Mouse (Mus musculus) embryonic facial prominence, embryonic 14.5 days (tissue): ENCODE data around the gene Zmiz1. TPM values are rescaled to one million over a fixed set of nuclear protein-coding genes. Genes with fewer than 3 reads are reported as not detected.

ENCODE experiments used
- ATAC-seq: fragments of 200-750 bp; cut with Nextera tagmentation; 2 replicates; pipeline ENCODE4 v1.8.0; 2017; ENCODE audit warnings: low read depth, moderate number of reproducible peaks, moderate TSS enrichment
- DNase-seq: peaks from one replicate; pipeline ENCODE4 v3.0.0-alpha.2; 2015; ENCODE audit warnings: low spot score
- H3K27ac ChIP-seq: fragments of 300-500 bp; sonication (generic); replicated peaks from 2 replicates; pipeline ENCODE4 v1.5.1; 2014; ENCODE audit warnings: low read depth, mild to moderate bottlenecking, low read length, moderate library complexity
- H3K27me3 ChIP-seq: fragments of 300-500 bp; sonication (generic); replicated peaks from 2 replicates; pipeline ENCODE4 v1.6.1; 2014; ENCODE audit warnings: low read length; ENCODE audit not compliant: control insufficient read depth, insufficient read depth
- H3K36me3 ChIP-seq: fragments of 300-500 bp; sonication (generic); 2 replicates; pipeline ENCODE4 v1.6.1; 2014; ENCODE audit warnings: low read length, mixed read lengths; ENCODE audit not compliant: control insufficient read depth, insufficient read depth
- H3K4me1 ChIP-seq: fragments of 300-500 bp; sonication (generic); 2 replicates; pipeline ENCODE4 v1.6.1; 2014; ENCODE audit warnings: antibody characterized with exemption, low read length; ENCODE audit not compliant: control insufficient read depth, insufficient read depth
- H3K4me2 ChIP-seq: fragments of 300-500 bp; sonication (generic); 2 replicates; pipeline ENCODE4 v1.6.1; 2014; ENCODE audit warnings: low read depth, mild to moderate bottlenecking, low read length, moderate library complexity, mixed read lengths
- H3K4me3 ChIP-seq: fragments of 300-500 bp; sonication (generic); 2 replicates; pipeline ENCODE4 v1.5.1; 2014; ENCODE audit warnings: low read depth, mild to moderate bottlenecking, low read length
- H3K9ac ChIP-seq: fragments of 300-500 bp; sonication (generic); 2 replicates; pipeline ENCODE4 v1.6.1; 2014; ENCODE audit warnings: low read depth, mild to moderate bottlenecking, low read length, moderate library complexity, mixed read lengths
- H3K9me3 ChIP-seq: fragments of 300-500 bp; sonication (generic); 2 replicates; pipeline ENCODE4 v1.6.1; 2016; ENCODE audit warnings: low read length; ENCODE audit not compliant: control insufficient read depth
- WGBS: fragments of 180-500 bp; shearing (Covaris S2); extraction: QIAGEN DNeasy Blood & Tissue Kit; methylation state at CpG from one replicate; pipeline ENCODE4 v1.1.7; 2014; 5-methylcytosine and 5-hydroxymethylcytosine counted together
- polyA plus RNA-seq: library from polyadenylated mRNA; unstranded; fragments of >200 nt; fragmentation: Nextera tagmentation; extraction: Ambion mirVana; gene quantifications from 2 replicates; pipeline ENCODE4 v1.2.1, GENCODE M21; 2014

Gene Zmiz1
- polyA plus RNA-seq, 1 experiment from 2014 or later, result 31.3 TPM

DNA sequence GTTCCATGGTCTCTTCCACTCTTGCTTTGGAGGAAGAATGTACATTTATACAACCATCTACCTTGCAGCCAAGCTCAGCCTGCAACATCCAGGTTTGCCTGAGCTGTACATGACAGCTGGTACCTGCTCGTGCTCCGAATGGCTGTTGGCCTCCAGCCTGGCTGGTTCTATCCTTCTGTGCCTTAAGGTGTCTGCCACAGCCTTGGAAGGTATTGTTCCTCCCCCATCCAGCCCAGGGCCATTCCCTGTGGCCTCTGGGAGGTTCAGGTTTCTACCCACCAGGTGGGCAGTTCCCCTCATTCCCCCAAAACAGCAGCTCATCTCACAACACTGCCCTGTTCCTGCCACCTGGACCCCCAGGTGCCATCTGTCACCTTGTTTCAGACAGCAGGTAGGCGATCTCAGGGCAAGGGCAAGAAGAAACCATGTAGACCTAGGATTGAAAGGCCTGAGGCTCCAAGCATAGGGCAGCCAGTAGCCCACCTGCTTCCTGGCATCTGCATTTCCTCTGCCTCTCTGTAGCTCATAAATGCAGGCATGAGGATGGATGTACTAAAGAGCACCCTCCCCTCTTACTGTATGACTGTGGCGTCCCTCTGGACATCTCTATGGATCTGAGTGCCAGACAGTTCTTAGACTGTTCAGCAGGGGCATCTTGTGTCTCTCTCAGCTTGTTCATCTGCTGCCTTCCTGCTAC is 160.2 kb downstream of the Zmiz1 start:
- Histone ChIP-seq H3K36me3 (peaks cover 11% of the 10 kb centered on the region; the same call in 1 of the 2 replicates), H3K27me3 (no peaks in the 10 kb centered on the region), H3K4me1 (no peaks in the 10 kb centered on the region), H3K9me3 (no peaks in the 10 kb centered on the region), H3K9ac (no peak overlapping the region), H3K4me3 (no peak overlapping the region), H3K27ac (no peak overlapping the region), H3K4me2 (no peak overlapping the region)
- WGBS, result 92% methylated on average over 4 of the region's 4 CpGs
- DNase-seq, result no peak
- peak; percentile 34; the same call in 1 of the 2 replicates for ATAC-seq

DNA sequence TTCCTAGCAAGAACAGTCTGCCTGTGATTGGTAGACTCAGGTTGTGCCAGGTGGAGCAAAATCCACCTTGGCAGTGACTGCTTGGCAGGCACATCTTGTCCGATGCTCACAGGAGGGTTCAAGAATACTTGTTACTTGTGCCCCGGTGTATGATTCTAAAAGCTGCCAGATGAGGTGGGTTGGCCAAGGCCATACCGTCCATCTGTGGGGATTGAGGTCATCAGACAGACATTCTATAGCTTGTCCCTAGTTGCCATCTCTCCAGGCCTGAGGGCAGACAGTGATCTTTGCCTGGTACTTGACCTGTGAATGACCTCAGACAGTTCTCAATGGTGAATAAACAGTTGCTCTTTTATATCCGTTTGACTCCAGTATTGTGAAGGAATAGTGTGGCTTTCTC is 161.8 kb downstream of the Zmiz1 start:
- Histone ChIP-seq H3K4me2 (no peak overlapping the region), H3K9ac (no peak overlapping the region), H3K36me3 (peaks cover 22% of the 10 kb centered on the region; the same call in 1 of the 2 replicates), H3K9me3 (no peaks in the 10 kb centered on the region), H3K4me1 (0 out of 2 replicates have a peak, but pooled peaks cover 1% of the 10 kb centered on the region), H3K27ac (no peak overlapping the region), H3K4me3 (no peak overlapping the region), H3K27me3 (no peaks in the 10 kb centered on the region)
- WGBS, result 40% methylated on average over 4 of the region's 4 CpGs
- ATAC-seq, result no peak
- DNase-seq, result no peak

DNA sequence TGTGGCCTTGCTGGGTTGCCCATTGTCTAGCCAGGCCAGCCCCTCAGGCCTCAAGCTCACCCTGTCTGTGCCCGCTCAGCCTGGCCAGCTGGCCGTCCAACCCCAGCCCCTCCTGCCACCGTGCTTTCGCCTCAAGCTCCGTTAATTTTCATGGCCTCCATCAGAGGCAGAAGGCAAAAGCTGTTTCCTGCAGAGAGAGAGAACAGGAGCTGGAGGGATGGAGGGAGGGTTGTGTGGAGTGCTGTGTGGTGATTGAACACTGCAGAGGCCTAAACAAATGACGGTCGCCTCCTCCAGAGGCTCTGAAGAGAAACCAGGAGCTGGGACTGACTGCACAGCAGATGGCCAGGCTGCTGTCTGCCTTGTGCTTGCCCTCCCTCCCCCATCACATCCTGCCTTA is 164.7 kb downstream of the Zmiz1 start:
- H3K4me2 ChIP-seq, result no peak overlapping the region
- no peaks in the 10 kb centered on the region for H3K9me3 ChIP-seq
- no peak overlapping the region for H3K9ac ChIP-seq
- ATAC-seq, result 0 out of 2 replicates have a peak, but pooled peaks have one; percentile 23
- no peaks in the 10 kb centered on the region for H3K27me3 ChIP-seq
- WGBS, result 53% methylated on average over 5 of the region's 7 CpGs
- no peak overlapping the region for H3K4me3 ChIP-seq
- peaks cover 19% of the 10 kb centered on the region; the same call in 1 of the 2 replicates for H3K36me3 ChIP-seq
- peaks cover 11% of the 10 kb centered on the region; the same call in 1 of the 2 replicates for H3K4me1 ChIP-seq
- H3K27ac ChIP-seq, result no peak overlapping the region
- DNase-seq, result no peak

DNA sequence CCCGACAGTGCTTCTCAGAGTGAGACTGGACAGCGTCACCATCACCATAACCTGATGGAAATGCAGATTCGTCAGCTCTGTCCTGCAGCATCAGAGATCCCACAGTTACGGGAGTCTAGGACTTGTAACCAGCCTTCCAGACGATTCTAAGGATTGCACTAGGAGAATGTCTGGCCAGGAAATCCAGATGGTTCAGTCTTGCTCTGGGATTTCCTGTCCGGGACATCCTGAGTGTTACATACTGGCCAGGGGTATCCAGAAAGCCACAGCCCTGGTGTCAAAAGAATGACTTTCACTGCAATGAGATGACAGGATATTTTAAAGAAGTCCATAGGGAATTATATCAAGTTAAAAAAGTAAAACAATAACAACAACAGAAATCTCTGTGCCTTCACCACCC is 165.7 kb downstream of the Zmiz1 start:
- no peak for DNase-seq
- Histone ChIP-seq H3K27me3 (no peaks in the 10 kb centered on the region), H3K9me3 (no peaks in the 10 kb centered on the region), H3K4me2 (no peak overlapping the region), H3K36me3 (peaks cover 19% of the 10 kb centered on the region; the same call in 1 of the 2 replicates), H3K4me3 (no peak overlapping the region), H3K9ac (no peak overlapping the region), H3K27ac (no peak overlapping the region), H3K4me1 (peaks cover 12% of the 10 kb centered on the region; the same call in 1 of the 2 replicates)
- no peak for ATAC-seq
- WGBS, result 76% methylated on average over 6 of the region's 6 CpGs

DNA sequence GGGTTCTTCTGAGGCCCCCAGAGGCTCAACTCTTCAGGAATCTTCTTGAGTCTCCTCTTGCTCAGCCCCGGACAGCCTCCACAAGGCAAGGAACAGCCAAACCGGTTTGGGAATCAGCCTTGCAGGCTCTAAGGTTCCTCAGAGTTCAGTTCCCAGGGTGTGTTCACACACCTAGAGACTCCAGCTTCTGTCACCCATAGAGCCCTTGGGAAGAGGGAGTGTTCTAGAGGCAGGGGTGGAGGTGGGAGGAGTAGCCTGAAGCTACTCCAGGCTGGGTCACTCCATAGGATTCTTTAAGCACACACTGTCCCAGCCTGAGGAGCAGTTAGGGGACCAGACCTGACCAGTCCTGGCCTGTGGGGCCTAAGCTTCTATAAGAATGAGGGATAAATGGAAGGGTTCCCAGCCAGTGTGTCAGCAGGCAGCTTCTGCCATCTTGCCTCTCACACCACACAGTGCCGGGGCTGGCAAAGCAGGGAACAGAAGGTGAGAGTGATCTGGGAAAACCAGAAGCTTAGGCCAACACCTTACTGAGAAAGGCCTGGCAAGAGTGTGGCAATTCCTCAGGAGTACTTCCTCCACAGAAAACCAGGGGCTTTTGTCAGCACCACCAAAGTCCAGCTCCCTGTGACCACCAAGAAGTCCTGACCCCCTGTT is 168.7 kb downstream of the Zmiz1 start:
- no peaks in the 10 kb centered on the region for H3K27me3 ChIP-seq
- peaks cover 12% of the 10 kb centered on the region; the same call in 1 of the 2 replicates for H3K4me1 ChIP-seq
- no peaks in the 10 kb centered on the region for H3K9me3 ChIP-seq
- ATAC-seq, result peak; percentile 37; the same call in 1 of the 2 replicates
- H3K9ac ChIP-seq, result no peak overlapping the region
- 85% methylated on average over 3 of the region's 3 CpGs for WGBS
- H3K4me3 ChIP-seq, result no peak overlapping the region
- H3K27ac ChIP-seq, result no peak overlapping the region
- DNase-seq, result peak; percentile 61
- no peak overlapping the region for H3K4me2 ChIP-seq
- peaks cover 19% of the 10 kb centered on the region; the same call in 1 of the 2 replicates for H3K36me3 ChIP-seq

DNA sequence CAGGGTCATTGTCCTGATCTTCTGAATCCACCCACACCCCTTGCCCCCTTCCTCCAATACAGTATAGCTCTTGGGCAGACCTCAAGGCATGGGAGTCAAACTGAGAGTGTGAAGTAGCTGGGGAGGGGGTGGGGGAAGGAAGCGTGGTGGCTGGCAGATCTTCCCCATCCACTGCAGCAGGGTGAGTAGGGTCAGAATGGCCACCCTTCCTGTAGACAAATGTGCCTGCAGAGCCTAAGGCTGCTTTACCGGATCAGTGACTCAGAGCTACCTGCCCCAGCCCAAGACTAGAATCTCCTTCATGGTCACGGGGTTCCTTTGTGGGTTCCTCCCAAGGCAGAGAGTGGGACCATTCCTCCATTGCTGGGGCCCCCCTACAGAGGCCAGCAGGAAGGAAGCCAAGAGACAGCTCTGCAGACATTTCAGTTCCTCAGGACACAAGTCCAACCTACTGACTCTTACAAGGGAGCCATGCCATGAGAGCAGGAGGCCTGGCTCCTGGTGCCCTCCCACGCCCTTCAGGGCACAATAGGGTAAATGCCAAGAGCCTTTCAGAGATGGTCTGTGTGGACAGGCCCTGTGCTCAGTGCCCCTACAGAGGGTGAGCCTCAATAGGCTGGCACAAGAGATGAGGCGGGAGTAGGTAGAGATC is 169.6 kb downstream of the Zmiz1 start:
- H3K9ac ChIP-seq, result no peak overlapping the region
- DNase-seq, result no peak
- peaks cover 19% of the 10 kb centered on the region; the same call in 1 of the 2 replicates for H3K36me3 ChIP-seq
- H3K4me2 ChIP-seq, result no peak overlapping the region
- no peak overlapping the region for H3K27ac ChIP-seq
- no peak for ATAC-seq
- H3K4me1 ChIP-seq, result peaks cover 12% of the 10 kb centered on the region; the same call in 1 of the 2 replicates
- WGBS, result 73% methylated on average over 5 of the region's 5 CpGs
- no peaks in the 10 kb centered on the region for H3K27me3 ChIP-seq
- H3K9me3 ChIP-seq, result no peaks in the 10 kb centered on the region
- no peak overlapping the region for H3K4me3 ChIP-seq

DNA sequence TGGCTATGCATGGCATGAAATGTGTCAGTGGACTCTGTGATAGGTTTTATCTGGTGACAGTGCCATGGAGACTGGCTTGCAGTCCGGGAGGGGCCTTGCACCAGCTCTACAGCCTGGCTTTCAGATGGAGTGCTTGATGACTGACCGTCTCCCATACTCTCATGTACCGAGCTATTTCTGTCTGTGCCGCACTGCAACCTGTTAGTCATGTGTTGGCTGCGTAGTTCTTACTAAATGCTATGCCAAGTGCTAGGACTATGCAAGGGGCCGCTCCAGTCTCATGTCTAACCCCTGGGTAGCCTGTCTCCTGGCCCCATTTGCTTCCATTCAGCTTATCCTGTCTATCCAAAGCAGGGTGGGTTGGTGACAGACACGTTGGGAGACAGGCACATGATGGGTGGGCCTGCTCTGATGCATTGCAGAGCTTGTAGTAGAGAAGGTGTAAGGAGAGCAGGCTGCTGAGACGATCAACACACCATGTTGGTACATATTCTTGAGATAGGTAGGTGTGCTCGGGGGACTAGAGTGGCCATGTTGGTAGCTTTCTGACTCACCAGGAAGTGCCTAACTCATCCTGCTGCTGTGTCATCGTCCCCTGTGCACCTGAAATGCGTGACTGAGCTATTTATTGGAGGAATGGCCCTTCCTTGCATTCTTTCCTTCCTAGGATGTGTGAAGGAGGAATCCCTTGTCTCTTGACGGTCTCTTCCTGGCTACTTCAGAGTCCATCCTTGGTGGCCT is 171.1 kb downstream of the Zmiz1 start:
- ATAC-seq (no peak), DNase-seq (no peak)
- H3K9ac ChIP-seq, result no peak overlapping the region
- no peaks in the 10 kb centered on the region for H3K27me3 ChIP-seq
- H3K4me1 ChIP-seq, result peaks cover 12% of the 10 kb centered on the region; the same call in 1 of the 2 replicates
- peaks cover 9% of the 10 kb centered on the region; the same call in 1 of the 2 replicates for H3K36me3 ChIP-seq
- H3K4me3 ChIP-seq, result no peak overlapping the region
- no peak overlapping the region for H3K27ac ChIP-seq
- no peak overlapping the region for H3K4me2 ChIP-seq
- 86% methylated on average over 12 of the region's 12 CpGs for WGBS
- no peaks in the 10 kb centered on the region for H3K9me3 ChIP-seq
